Mouse (Mus musculus): Measurements from ENCODE around the gene Tns1. TPM values are rescaled to one million over a fixed set of nuclear protein-coding genes. Genes with fewer than 3 reads are reported as not detected.

The Tns1 gene
- polyA plus RNA-seq, 1 experiment, result 6.5 TPM

DNA sequence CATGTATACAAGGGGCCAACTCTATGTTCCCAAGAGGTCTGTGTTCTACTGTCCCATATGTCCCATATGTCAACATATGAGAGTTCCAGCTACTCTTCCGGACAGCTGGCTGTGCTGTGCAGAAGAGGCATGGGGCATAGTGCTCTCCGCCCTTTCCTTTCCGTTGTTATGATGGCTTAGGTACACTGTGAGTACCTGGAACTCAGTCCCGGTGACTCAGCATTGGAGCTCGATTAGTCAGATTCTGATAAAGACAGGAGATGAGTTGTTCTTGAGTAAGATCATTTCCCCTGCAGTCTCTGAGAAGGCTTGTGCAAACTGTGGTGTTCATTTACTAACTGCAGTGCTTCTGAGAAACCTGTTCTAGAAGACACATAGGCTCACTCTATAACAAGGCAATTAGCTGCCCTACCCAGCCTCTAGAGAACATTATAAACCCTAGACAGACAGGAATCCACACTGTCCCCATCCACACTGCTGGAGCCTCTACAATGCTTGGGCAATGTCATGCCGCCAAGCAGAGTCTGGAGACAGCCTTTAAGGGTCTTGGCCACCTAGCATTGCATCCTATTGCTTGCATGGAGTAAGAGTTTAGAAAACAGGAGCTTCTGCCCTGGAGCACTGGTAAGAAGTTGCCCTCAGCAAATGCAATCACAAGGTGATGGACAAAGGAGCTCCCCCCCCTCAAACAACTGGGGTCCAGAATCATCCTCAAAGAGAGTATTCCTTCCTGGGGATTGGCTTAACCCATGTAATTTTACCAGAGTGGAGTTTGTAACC lies 25.0 kb upstream of the Tns1 start:
- Histone ChIP-seq H3K4me1 (ENCODE audit: control insufficient read depth, insufficient read depth, low read length) (no peaks in the 10 kb centered on the region), H3K27ac (ENCODE audit: insufficient read depth, low read length) (no peak overlapping the region), H3K36me3 (ENCODE audit: control insufficient read depth, insufficient read depth, low read length, poor library complexity, severe bottlenecking) (no peaks in the 10 kb centered on the region), H3K9me3 (replicated peaks; ENCODE audit: control insufficient read depth, insufficient read depth, low read length, poor library complexity, severe bottlenecking) (peaks cover 10% of the 10 kb centered on the region), H3K9ac (ENCODE audit: low read depth, poor library complexity, severe bottlenecking) (no peak overlapping the region), H3K4me3 (ENCODE audit: low read depth, low read length) (no peak overlapping the region), H3K27me3 (ENCODE audit: control insufficient read depth, insufficient read depth, low read length, poor library complexity, severe bottlenecking) (no peaks in the 10 kb centered on the region)
- TF ChIP-seq POLR2A (IDR thresholded peaks at IDR 0.05; ENCODE audit: insufficient read depth, low read length), result no peak
- no peak for TF ChIP-seq CTCF (IDR thresholded peaks at IDR 0.05; ENCODE audit: low read depth, low read length)
- no peak for TF ChIP-seq EP300 (IDR thresholded peaks at IDR 0.05; ENCODE audit: insufficient read depth, low read depth, low read length)

DNA sequence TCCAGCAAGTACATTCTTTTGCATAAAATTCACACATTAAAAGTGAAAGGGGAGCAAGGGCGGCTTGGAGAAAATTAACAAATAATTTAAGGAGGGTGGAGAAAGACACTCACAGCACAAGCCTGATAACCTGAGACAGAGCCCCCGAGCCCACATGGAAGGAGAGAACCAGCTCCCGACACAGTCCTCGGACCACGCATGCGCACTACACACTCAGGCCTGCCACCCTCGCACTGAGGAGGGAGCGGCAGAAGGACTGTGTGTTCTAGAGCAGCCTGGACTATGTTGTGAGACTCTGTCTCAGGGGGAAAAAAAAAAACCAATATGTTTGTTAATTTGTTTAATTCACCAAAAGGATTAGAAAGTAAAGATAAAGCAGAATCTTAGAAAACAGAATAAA lies 17.5 kb upstream of the Tns1 start:
- H3K4me1 ChIP-seq (ENCODE audit: control insufficient read depth, insufficient read depth, low read length), result no peaks in the 10 kb centered on the region
- H3K9ac ChIP-seq (ENCODE audit: low read depth, poor library complexity, severe bottlenecking), result no peak overlapping the region
- no peaks in the 10 kb centered on the region for H3K9me3 ChIP-seq (replicated peaks; ENCODE audit: control insufficient read depth, insufficient read depth, low read length, poor library complexity, severe bottlenecking)
- H3K4me3 ChIP-seq (ENCODE audit: low read depth, low read length), result no peak overlapping the region
- no peaks in the 10 kb centered on the region for H3K27me3 ChIP-seq (ENCODE audit: control insufficient read depth, insufficient read depth, low read length, poor library complexity, severe bottlenecking)
- H3K36me3 ChIP-seq (ENCODE audit: control insufficient read depth, insufficient read depth, low read length, poor library complexity, severe bottlenecking), result no peaks in the 10 kb centered on the region
- TF ChIP-seq CTCF (IDR thresholded peaks at IDR 0.05; ENCODE audit: low read depth, low read length), result no peak
- TF ChIP-seq EP300 (IDR thresholded peaks at IDR 0.05; ENCODE audit: insufficient read depth, low read depth, low read length), result no peak
- TF ChIP-seq POLR2A (IDR thresholded peaks at IDR 0.05; ENCODE audit: insufficient read depth, low read length), result no peak
- H3K27ac ChIP-seq (ENCODE audit: insufficient read depth, low read length), result no peak overlapping the region

DNA sequence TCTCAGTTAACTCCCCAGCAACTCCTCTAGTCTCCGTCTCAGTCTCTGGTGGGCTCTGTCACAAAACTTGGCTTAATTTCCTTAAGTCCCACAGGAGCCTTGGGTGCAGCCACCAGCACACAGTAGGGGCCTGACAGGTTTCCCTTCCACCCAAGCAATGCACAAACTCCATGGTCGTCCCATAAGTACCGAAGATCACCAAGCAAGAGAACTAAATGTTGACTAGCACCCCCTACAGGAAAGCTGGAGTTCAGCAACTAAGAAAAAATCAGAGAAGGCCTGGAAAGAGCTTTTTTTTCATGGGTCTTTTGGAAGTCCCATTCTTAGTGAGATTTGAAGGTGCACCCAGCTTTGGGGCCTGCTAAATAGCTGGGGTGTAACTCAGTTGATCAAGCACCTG lies 15.2 kb upstream of the Tns1 start:
- no peaks in the 10 kb centered on the region for H3K36me3 ChIP-seq (ENCODE audit: control insufficient read depth, insufficient read depth, low read length, poor library complexity, severe bottlenecking)
- TF ChIP-seq CTCF (IDR thresholded peaks at IDR 0.05; ENCODE audit: low read depth, low read length), result no peak
- no peak for TF ChIP-seq EP300 (IDR thresholded peaks at IDR 0.05; ENCODE audit: insufficient read depth, low read depth, low read length)
- TF ChIP-seq POLR2A (IDR thresholded peaks at IDR 0.05; ENCODE audit: insufficient read depth, low read length), result no peak
- no peaks in the 10 kb centered on the region for H3K4me1 ChIP-seq (ENCODE audit: control insufficient read depth, insufficient read depth, low read length)
- no peaks in the 10 kb centered on the region for H3K9me3 ChIP-seq (replicated peaks; ENCODE audit: control insufficient read depth, insufficient read depth, low read length, poor library complexity, severe bottlenecking)
- H3K27ac ChIP-seq (ENCODE audit: insufficient read depth, low read length), result no peak overlapping the region
- H3K9ac ChIP-seq (ENCODE audit: low read depth, poor library complexity, severe bottlenecking), result no peak overlapping the region
- no peak overlapping the region for H3K4me3 ChIP-seq (ENCODE audit: low read depth, low read length)
- no peaks in the 10 kb centered on the region for H3K27me3 ChIP-seq (ENCODE audit: control insufficient read depth, insufficient read depth, low read length, poor library complexity, severe bottlenecking)

DNA sequence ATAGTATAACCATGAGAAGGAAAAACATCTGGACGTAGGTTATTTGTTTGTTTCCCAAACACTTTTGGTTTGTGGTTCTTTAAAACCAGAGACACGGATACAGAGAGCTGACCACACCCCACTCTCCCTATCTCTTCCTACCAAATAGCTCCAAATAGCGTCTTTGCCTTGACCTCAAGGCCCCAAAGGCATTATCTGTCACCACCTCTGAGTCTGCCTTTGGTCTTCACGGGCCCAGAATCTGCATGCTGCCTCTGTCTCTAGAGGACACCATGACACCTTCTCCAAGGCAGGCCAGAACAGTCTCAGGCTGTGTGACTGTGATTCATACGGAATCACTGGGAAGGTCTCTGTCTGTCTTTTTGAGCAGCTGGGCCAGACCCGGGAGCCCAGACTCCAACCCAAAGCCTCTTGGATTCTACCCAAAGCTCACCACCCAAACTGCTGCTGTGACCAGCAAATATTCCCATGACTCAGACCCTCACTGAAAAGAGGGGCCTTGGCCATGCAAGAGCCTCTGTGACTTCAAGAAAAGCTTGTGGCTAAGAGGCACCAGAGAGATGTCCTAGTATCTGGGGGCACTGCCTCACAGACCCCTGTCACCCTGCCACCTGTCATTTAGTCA lies 11.2 kb upstream of the Tns1 start:
- H3K27ac ChIP-seq (ENCODE audit: insufficient read depth, low read length), result no peak overlapping the region
- H3K9ac ChIP-seq (ENCODE audit: low read depth, poor library complexity, severe bottlenecking), result no peak overlapping the region
- no peaks in the 10 kb centered on the region for H3K36me3 ChIP-seq (ENCODE audit: control insufficient read depth, insufficient read depth, low read length, poor library complexity, severe bottlenecking)
- H3K9me3 ChIP-seq (replicated peaks; ENCODE audit: control insufficient read depth, insufficient read depth, low read length, poor library complexity, severe bottlenecking), result no peaks in the 10 kb centered on the region
- no peaks in the 10 kb centered on the region for H3K4me1 ChIP-seq (ENCODE audit: control insufficient read depth, insufficient read depth, low read length)
- no peaks in the 10 kb centered on the region for H3K27me3 ChIP-seq (ENCODE audit: control insufficient read depth, insufficient read depth, low read length, poor library complexity, severe bottlenecking)
- H3K4me3 ChIP-seq (ENCODE audit: low read depth, low read length), result no peak overlapping the region
- TF ChIP-seq EP300 (IDR thresholded peaks at IDR 0.05; ENCODE audit: insufficient read depth, low read depth, low read length) (no peak), CTCF (IDR thresholded peaks at IDR 0.05; ENCODE audit: low read depth, low read length) (no peak), POLR2A (IDR thresholded peaks at IDR 0.05; ENCODE audit: insufficient read depth, low read length) (no peak)

DNA sequence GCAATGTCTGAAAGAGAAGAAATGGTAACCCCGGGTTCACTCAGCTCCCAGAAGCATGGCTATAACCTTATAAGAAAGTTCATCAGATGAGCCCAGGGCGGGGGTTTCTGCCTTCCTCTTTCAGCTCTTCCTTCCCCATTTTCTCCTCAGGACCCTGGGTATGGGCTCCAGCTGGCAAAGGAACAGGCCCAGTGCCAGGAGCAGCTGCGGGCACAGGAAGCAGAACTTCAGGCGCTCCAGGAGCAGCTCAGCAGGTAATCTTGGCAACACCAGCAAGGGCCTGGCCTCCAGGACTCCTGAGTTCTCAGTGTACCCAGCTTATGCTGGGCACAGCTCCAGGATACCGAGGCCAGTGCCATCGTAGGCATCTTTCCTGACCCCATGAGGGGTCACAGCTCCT lies 9.7 kb upstream of the Tns1 start:
- TF ChIP-seq EP300 (IDR thresholded peaks at IDR 0.05; ENCODE audit: insufficient read depth, low read depth, low read length) (no peak), CTCF (IDR thresholded peaks at IDR 0.05; ENCODE audit: low read depth, low read length) (no peak), POLR2A (IDR thresholded peaks at IDR 0.05; ENCODE audit: insufficient read depth, low read length) (no peak)
- H3K27ac ChIP-seq (ENCODE audit: insufficient read depth, low read length), result no peak overlapping the region
- no peaks in the 10 kb centered on the region for H3K36me3 ChIP-seq (ENCODE audit: control insufficient read depth, insufficient read depth, low read length, poor library complexity, severe bottlenecking)
- no peaks in the 10 kb centered on the region for H3K9me3 ChIP-seq (replicated peaks; ENCODE audit: control insufficient read depth, insufficient read depth, low read length, poor library complexity, severe bottlenecking)
- no peak overlapping the region for H3K4me3 ChIP-seq (ENCODE audit: low read depth, low read length)
- H3K9ac ChIP-seq (ENCODE audit: low read depth, poor library complexity, severe bottlenecking), result no peak overlapping the region
- no peaks in the 10 kb centered on the region for H3K4me1 ChIP-seq (ENCODE audit: control insufficient read depth, insufficient read depth, low read length)
- no peaks in the 10 kb centered on the region for H3K27me3 ChIP-seq (ENCODE audit: control insufficient read depth, insufficient read depth, low read length, poor library complexity, severe bottlenecking)

DNA sequence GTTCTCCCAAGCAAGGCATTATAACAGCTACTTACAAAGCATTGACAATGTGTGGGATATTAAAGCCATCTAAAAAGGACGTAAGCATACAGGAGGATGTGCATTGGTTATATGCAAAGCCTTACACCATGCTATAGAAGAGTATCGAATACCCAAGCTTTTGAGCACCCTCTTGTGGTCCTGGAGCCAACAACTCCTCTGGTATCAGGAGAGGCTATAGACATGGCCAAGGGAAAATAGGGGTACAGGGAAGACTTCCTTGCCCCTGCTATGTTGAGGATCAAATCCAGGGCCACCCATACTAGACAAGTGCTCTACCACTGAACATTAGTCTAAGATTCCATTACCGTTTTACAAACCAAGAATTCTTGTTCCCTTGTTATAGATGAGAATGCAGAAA lies 7.8 kb upstream of the Tns1 start:
- Histone ChIP-seq H3K9me3 (replicated peaks; ENCODE audit: control insufficient read depth, insufficient read depth, low read length, poor library complexity, severe bottlenecking) (no peaks in the 10 kb centered on the region), H3K27me3 (ENCODE audit: control insufficient read depth, insufficient read depth, low read length, poor library complexity, severe bottlenecking) (no peaks in the 10 kb centered on the region), H3K27ac (ENCODE audit: insufficient read depth, low read length) (no peak overlapping the region), H3K4me1 (ENCODE audit: control insufficient read depth, insufficient read depth, low read length) (no peaks in the 10 kb centered on the region), H3K36me3 (ENCODE audit: control insufficient read depth, insufficient read depth, low read length, poor library complexity, severe bottlenecking) (no peaks in the 10 kb centered on the region), H3K4me3 (ENCODE audit: low read depth, low read length) (no peak overlapping the region), H3K9ac (ENCODE audit: low read depth, poor library complexity, severe bottlenecking) (no peak overlapping the region)
- TF ChIP-seq POLR2A (IDR thresholded peaks at IDR 0.05; ENCODE audit: insufficient read depth, low read length), result no peak
- TF ChIP-seq CTCF (IDR thresholded peaks at IDR 0.05; ENCODE audit: low read depth, low read length), result no peak
- TF ChIP-seq EP300 (IDR thresholded peaks at IDR 0.05; ENCODE audit: insufficient read depth, low read depth, low read length), result no peak

All from ES-Bruce4 (cell line).